Mouse (Mus musculus) erythroblast, adult 5-6 weeks (primary cell): ENCODE results near the gene Nkiras2. TPM values are rescaled to one million over a fixed set of nuclear protein-coding genes. Genes with fewer than 3 reads are reported as not detected.
"Not testable (repeated sequence)": the region's sequence is repeated elsewhere in the genome, so short reads cannot be mapped to it uniquely, and the experiment has no call there.

ENCODE experiments used
- ATAC-seq: replicated peaks from 2 replicates; pipeline ENCODE4 v1.8.0; 2016; ENCODE audit warnings: moderate number of reproducible peaks, mild to moderate bottlenecking, moderate TSS enrichment, inconsistent platforms; ENCODE audit not compliant: poor library complexity, low FRiP score, severe bottlenecking
- total RNA-seq, 2 experiments: library from RNA; stranded (forward) in 1 of 2; stranded (reverse) in 1 of 2; fragments of 150-400 nt in 1 of 2; fragments of 200-764, 138-1000 nt in 1 of 2; gene quantifications; 2 replicates each; pipeline versions ENCODE4 v1.2.3 to v1.2.4; 2015 to 2017; ENCODE audit warnings: low replicate concordance in 2 of 2

Gene Nkiras2
- total RNA-seq, 2 experiments from 2014 or later: 7.3 to 10.2 TPM

DNA sequence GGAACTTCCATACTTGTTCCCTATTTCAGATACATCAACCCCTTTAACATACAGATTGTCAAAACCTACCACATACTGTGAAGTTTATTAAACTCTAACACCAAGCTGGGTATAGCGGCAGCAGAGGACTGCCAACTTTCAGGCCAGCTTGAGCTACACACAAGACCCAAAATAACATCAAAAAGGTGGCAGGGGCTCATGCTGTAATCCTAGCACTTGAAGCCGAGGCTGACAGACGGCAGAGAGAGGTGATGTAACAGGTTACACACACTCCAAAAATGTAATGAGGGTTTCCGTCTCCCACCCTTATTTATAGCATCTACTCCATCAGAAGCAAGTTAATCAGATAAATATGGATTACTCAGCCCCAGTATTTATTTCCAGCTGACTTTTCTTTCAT lies 23.5 kb upstream of the Nkiras2 start:
- no peak for ATAC-seq

DNA sequence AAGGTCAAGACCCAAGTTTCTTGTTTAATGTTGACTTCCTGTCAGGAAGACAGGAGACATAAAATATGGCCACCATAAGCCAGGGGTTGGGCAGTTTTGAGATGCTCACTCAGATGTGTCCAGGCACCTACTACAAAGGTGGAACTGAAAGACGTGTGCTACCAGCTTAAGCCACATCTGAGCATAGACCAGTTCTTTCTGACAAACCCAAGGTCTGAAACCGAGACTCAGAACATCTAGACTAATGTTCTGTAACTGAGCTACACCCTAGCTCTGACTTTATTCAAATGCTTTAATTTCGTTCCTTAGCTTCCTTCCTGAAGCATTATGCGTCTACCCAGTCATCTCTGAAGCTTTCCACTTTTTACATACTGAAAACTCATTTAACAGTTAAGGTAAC lies 21.0 kb upstream of the Nkiras2 start:
- no peak for ATAC-seq

DNA sequence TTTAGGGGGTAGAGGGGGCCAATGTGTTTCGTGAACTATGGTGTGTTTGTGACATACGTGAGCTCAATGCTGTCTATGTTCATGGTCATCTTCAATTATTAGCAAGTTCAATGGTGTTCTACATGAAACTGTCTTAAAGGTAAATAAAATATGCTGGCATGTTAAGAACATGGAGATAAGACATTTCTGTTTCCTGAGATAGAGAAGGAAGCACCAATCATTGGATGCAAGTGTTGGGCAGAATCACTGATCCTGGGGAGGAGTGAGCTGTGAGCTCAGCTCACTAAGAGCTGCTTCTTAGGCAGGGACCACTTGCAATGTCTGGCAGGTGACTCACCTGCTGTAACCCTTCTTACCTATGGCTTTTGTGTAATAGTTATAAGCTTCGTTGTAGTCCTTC lies 17.7 kb upstream of the Nkiras2 start:
- no peak for ATAC-seq

DNA sequence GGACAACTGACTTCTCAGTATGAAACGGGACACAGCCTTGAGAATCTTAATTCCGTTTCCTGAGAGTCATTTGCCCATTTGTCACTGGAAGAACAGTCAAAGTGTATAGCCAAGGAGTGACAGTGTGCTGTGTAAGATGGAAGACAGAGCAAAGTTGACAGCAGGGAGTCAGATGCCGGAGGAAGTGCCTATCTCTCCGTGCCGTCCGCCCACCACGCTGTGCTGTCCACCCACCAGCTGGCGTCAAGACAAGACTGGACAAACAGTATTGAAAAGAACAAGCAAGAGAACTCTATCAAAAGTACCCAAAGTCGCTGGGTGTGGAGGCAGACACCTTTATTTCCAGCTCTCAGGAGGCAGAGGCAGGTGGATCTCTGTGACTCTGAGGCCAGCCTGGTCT lies 15.9 kb upstream of the Nkiras2 start:
- no peak for ATAC-seq

DNA sequence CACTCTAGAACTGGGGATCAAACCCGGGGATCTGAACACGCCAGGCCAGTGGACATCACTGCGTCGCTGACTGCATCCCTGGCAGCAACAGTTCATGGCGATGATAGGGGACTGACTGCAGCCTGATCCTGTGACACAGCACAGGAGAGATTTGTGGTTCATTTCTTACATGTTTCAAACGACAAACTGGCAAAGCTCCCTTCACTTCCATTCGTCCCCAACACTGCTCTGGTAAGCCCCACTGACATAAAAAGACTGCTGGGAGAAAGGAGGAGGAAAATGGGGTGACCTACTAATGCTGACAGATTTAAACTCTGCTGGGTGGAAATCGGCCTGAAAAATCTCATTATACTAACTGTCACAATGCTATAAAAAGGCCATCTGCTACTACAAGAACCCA lies 15.2 kb upstream of the Nkiras2 start:
- no peak for ATAC-seq

DNA sequence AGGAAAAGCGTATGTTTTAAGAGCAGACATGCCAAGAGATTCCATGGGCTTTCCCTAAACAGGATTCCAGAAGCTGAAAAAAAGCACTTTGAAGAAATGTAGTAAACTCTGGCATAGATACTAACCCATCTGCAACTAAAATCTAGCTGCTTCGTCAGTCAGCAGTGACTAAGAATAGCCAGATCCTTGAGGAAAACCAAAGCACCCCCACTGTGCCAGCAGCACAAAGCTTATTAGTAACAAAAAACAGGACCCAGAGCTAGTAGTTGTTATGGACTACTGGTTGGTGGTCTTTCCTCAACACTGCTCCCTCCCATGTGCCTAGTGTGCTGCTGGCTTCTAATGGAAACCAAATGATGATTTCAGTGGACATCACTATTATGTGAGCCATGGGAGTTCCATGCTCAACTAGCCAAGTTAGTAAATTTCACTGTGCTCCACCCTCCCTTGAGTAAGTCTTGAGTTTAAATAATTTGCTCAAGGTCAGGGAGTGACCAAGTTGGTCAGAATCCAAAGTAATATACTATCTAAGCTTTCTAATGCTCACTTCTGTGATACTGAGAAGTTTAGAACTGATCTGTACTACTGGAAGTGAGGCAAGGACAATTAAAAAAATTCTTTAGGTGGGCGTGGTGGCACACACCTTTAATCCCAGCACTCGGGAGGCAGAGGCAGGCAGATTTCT lies 14.6 kb upstream of the Nkiras2 start:
- ATAC-seq: no peak

DNA sequence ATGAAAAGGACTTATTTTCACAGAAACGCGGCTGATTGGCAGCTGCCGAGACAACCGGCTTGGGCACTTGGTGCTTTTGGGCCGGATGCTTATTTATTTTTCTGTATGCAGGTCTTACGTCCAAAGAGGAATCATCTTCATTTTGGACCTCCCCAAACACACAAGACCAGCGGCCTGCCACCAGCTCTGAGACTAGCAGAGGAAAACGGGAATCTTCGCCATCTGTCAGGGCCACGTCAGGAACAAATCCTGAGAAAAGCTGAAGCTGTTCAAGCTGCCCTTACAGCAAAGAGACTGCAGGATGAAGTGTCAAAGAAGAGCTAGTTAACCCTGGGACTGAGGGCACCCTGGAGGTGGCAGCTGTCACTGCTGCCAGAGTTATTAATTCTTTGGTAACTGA lies 13.6 kb upstream of the Nkiras2 start:
- no peak for ATAC-seq

DNA sequence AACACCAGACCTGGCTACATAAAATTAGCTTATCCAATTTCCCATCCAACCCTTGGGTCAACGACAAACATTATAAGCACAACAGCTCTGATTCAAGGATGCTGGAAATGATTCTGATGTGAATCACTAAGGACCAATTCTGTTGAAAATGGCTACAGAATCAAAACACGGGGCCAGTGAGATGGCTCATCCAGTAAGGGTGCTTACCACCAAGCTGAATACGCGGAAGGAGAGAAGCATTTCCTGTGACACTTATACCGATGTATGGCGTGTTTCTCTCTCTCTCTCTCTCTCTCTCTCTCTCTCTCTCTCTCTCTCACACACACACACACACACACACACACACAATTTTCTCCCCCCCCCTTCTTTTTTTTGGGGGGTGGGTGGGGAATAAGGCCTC lies 11.9 kb upstream of the Nkiras2 start:
- ATAC-seq: no peak

DNA sequence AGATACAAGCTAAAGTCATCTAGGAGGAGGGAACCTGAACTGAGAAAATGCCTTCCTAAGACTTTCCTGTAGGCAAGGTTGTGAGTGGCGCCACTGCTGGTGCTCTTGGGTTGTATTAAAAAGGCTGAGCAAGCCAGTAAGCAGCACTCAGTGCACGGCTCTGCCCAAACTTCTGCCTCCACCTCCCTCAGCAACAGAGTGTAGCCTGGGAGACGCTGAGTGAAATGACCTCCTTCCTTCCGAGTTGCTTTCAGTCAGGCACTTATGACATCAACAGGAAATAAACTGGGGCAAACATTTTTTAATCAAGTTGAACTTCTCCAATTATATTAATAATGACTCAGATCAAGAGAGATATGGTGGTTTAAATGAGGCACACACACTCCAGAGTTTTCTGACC lies 10.2 kb upstream of the Nkiras2 start:
- no peak for ATAC-seq

DNA sequence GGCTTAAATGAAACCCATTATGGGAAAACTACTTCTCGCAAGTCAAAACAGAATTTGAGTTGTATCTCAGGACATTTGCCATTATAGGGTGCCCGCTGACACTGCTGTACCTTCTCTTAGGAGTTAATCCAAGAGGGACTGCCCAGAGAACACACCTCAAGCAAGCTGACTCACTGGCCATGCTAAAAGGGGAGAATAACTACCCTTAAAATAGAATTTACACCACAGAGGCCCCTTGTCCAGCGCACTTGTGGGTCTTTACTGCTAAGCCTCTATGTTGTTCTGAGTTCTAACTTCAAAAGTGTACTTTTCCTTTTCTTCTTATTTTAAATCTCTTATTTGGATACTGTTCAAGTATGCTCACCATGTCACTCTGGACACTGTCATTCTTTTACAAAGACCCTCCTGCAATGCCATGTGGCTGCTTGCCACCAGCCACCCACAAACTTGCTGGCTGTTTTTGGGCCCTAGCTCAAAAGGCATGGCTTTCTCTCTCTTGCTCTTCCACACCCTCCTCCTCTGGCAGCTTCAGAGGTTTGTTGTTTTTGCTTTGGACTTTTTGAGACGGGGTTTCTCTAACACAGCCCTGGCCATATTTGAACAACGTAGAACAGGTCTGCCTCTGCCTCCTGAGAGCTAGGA lies 9.6 kb upstream of the Nkiras2 start:
- ATAC-seq: no peak

DNA sequence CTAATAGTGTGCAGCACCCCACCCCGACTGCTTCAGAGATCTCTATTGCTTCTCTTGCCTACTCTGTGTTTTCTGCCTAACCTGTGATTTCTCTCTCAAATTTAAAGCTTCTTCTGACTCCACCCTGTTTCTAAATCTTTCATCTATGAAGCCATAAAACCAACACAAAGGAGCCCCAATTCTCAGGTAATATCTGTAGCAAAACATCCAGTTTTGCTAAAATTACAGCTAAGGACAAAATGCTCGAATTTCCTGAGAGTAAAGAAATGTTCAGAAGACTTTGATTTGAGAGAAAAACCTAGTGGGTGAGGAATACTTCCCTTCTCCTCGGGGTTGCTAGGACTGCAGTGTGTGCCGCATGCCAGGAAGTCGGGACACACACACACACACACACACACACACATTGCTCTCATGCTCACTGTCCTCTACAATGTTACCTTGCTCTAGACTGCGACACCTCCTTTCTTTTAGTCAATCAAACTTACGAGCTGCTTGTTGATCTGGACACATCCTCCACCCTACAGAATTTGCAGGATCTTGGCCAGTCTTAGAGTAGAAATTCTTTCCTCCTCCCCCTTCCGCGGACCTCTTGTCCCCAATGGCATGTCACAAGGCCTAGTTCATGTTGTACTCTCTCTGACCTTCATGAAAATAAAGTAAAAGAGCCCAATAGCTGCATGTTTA lies 8.9 kb upstream of the Nkiras2 start:
- ATAC-seq: no peak

DNA sequence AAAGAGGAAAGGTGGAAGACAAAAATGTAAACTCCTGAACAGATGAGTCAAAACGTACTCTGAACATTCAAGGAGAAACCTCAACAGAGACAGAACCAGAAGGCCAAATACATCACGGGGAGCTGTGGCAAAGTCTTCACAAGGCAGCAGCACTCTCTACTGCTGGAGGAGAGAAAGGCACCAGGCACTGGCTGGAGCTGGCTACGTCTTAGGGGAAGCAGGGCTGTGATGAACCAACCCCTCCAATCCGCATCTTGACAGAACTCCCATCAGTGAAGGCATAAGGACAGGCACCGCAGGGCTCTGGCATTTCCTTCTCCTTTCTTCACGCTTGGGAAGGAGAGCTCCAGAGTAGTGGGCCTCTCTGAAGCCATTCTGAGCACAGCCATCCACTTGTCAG lies 7.4 kb upstream of the Nkiras2 start:
- ATAC-seq: no peak

DNA sequence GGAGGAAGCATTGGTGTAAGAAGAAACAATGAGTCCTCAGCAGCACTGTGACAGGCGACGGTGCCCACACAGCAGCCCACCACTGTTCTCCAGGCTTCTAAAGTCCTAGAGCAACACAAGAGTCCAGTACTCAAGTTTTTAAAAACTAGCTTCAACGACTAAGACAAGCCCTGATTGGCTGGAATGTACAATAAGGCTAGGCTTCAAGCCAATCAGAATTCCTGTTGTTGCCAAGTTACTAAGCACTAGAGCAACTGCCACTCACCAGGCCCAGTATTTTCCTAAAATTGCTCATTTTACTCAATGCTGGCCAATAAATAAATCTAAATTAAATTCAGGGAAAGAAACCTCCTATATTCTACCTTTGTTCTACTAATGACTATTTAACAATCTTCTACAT lies 5.8 kb upstream of the Nkiras2 start:
- no peak for ATAC-seq

DNA sequence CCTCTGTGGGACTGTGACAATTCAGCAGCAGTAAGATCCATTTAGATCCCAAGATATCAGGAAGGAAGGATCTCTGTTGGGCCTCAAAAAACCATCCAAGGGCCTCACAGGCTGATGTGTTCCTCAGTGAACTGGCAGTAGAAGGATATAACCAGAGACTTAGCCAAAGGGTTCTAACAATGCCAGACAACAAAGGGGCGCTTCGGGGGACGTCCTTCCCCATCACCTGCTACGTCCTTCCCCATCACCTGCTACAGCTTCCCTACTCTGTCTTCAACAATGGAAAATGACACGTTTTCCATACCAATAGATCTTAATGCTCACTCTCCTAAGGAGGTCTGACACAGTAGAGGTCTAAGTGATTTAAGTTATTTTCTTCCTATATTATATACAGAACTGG lies 2.7 kb upstream of the Nkiras2 start:
- ATAC-seq: no peak

DNA sequence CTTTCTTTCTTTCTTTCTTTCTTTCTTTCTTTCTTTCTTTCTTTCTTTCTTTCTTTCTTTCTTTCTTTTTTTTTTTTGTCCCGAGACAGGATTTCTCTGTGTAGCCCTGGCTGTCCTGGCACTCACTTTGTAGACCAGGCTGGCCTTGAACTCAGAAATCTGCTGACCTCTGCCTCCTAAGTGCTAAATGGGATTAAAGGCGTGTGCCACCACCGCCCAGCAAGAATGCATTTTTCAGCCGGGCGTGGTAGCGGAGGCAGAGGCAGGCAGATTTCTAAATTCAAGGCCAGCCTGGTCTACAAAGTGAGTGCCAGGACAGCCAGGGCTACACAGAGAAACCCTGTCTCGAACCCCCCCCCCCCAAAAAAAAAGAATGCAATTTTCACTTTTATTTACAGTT lies 2.2 kb upstream of the Nkiras2 start:
- ATAC-seq: not testable (repeated sequence)

DNA sequence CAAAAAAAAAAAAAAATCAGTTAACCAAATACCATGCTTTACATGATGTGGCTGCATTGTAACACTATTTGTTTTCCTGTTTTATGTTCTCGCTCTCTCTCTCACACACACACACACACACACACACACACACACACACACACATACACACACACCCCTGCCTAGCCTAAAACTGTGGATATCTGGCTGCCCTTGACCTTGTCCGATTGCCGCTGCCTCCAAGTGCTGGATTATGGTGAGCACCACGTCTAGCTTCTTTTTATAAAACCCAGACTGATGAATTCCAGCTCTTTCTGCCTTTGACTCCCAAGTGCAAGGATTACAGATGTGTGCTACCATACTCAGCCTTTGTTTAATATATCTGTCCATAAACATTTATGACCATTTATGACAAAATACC lies 1.6 kb upstream of the Nkiras2 start:
- ATAC-seq: no peak

DNA sequence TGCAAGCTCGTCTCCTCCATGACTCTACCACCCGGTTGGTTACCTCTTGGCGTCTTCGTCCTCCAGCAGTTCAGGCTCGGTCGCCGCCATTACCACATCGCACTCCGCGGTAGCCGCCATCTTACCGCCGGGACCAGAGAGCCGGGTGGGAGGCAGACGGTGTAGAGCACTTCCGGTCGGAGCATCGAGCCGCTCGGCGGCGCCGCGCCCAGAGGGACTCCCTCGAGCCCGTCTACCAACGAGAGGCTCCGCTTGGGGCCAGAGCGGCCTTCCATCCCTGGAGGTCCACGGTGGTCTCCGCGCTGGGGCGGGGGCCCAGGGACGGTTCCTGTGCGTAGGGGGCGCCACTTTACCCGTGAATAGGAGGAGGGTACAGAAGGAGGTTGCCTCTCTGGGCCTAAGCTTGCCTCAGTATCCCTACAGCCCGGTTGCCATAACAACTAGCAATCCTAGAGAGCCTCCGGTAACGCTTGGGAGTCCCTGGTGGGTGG lies 486 bp downstream of the Nkiras2 start:
- peak; percentile 91 for ATAC-seq

DNA sequence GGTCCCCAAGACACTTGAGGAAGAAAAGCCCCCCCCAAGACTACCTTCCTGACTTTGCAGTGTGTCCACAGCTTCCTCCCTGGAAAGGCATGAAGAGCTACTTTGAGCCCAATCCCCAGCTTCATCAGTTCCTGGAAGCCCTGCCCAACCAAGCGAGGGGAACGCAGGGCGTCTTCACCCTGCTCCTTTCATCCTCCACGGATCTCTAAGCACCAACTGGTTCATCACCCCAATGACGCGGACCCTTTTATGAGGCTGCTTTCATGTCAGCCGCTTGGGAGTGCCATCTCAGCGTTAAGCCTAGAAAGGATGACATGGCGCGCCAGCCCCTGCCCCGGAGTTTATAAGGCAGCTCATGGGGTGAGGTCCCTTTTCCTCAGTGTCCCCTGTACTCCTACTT lies 938 bp downstream of the Nkiras2 start, which contains the start of gene Dnajc7:
Dnajc7 (minus strand) TSS at position 187 of the 400 bp plus-strand sequence.
- ATAC-seq: no peak; the same call in 1 of the 2 replicates

DNA sequence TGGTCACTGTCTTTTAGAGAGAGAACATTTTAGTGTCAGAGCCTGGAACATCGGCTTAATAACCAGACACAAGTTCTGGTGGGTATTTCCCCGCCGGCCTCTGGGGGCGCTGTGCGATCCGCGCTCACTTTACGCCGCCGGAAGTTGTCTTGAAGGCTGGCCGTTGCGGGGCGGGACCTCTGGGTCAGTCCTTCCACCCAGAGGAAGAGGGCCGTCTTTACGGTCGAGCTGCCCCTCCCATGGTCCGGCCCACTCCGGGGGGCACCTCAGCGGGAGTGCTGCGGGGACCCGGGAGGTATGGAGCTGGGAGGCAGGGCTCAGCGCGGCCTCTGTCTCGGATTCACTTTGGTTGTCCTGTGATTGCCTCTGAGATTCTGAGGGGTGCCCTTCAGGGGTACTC lies 3.7 kb downstream of the Nkiras2 start:
- peak; percentile 79 for ATAC-seq

DNA sequence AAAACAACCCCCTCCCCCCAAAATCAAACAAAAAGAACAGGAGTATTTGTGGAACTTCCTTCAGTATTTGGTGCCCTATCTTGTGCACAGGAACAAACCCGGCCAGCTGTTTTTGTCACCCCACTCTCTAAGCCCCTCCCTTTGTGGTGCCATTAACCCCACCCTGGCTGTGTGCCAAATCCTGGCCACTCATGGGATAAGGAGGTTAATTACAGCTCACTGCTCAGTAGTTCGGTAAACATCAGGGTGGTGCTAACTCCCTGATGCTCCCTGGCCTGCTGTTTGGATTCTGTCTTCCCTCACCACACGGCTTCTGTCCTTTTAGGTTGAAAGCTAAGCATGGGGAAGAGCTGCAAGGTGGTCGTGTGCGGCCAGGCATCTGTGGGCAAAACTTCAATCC lies 4.8 kb downstream of the Nkiras2 start:
- no peak for ATAC-seq
